In genomic region chr10:87904324-87904723, GRCm38 (mm10) we compare ENCODE assay signal across 22 mouse cellular contexts. TPM values are rescaled to one million over a fixed set of nuclear protein-coding genes. Genes with fewer than 3 reads are reported as not detected.
DNase-seq lines count a peak whose midpoint lies in the region; ATAC-seq and TF ChIP-seq lines count a peak whose summit lies in the region.
"Had no signal": no experiment of that assay in that cellular context is flagged by ENCODE, and none has a peak within 500 bp of the region (broad histone marks: within the 10 kb centered on the region; RNA-seq: fewer than 3 reads in every experiment).

No protein-coding gene starts in this region.

- DNase-seq in forebrain, postnatal 0 days: peak; percentile 40
- peak; percentile 19 to 24 for DNase-seq in layer of hippocampus, postnatal 10 days (ENCODE audit: low spot score in 2 of 2)
- no peak for DNase-seq in layer of hippocampus, postnatal 36 days
- peak; percentile 20 to 31 for DNase-seq in right cerebral cortex, postnatal 10 days (ENCODE audit: low spot score in 2 of 2)
- DNase-seq in right cerebral cortex, adult 2 months (ENCODE audit: low spot score in 2 of 2): no peak
- no peak for DNase-seq in adrenal gland, postnatal 25 days
- DNase-seq in spleen, postnatal 36 days (ENCODE audit: low spot score in 2 of 2): no peak
- DNase-seq: adrenal gland, postnatal 36 days; cerebellum, adult 18-20 months; gastrocnemius, postnatal 10 days; heart, adult 2 months; heart, postnatal 36 days; kidney, adult 18-20 months; kidney, postnatal 10 days; thymus, adult 18-20 months; thymus, postnatal 36 days had no signal

- no peak for TF ChIP-seq CTCF in forebrain, postnatal 0 days (IDR thresholded peaks at IDR 0.05; ENCODE audit: low read depth)

- H3K9me3 ChIP-seq in forebrain, postnatal 0 days (ENCODE audit: low read length): no peaks in the 10 kb centered on the region
- no peaks in the 10 kb centered on the region for H3K9me3 ChIP-seq in forebrain, embryonic 12.5 days
- H3K9me3 ChIP-seq: embryonic facial prominence, embryonic 15.5 days; hindbrain, embryonic 13.5 days; liver, embryonic 15.5 days had no signal

- H3K27ac ChIP-seq in forebrain, postnatal 0 days (ENCODE audit: low read depth, low read length): no peak overlapping the region
- H3K27ac ChIP-seq in forebrain, embryonic 12.5 days: no peak overlapping the region
- H3K27ac ChIP-seq: embryonic facial prominence, embryonic 15.5 days; heart, adult 2 months; hindbrain, embryonic 13.5 days; layer of hippocampus, adult 2 months; liver, embryonic 15.5 days had no signal

- no peaks in the 10 kb centered on the region for H3K36me3 ChIP-seq in forebrain, postnatal 0 days (ENCODE audit: insufficient read depth)
- H3K36me3 ChIP-seq in forebrain, embryonic 12.5 days (replicated peaks): no peaks in the 10 kb centered on the region
- H3K36me3 ChIP-seq: embryonic facial prominence, embryonic 15.5 days; hindbrain, embryonic 13.5 days; liver, embryonic 15.5 days had no signal

- H3K9ac ChIP-seq in forebrain, postnatal 0 days: no peak overlapping the region
- H3K9ac ChIP-seq in forebrain, embryonic 12.5 days: no peak overlapping the region
- H3K9ac ChIP-seq: embryonic facial prominence, embryonic 15.5 days; hindbrain, embryonic 13.5 days; liver, embryonic 15.5 days had no signal

- no peak overlapping the region for H3K4me3 ChIP-seq in forebrain, postnatal 0 days (ENCODE audit: low read depth, low read length)
- H3K4me3 ChIP-seq in forebrain, embryonic 12.5 days (replicated peaks): no peak overlapping the region
- H3K4me3 ChIP-seq: embryonic facial prominence, embryonic 15.5 days; heart, adult 2 months; hindbrain, embryonic 13.5 days; layer of hippocampus, adult 2 months; liver, embryonic 15.5 days had no signal

- ATAC-seq in forebrain, postnatal 0 days: peak; percentile 61
- no peak for ATAC-seq in forebrain, embryonic 12.5 days (ENCODE audit: low FRiP score)

- H3K27me3 ChIP-seq in forebrain, postnatal 0 days (ENCODE audit: insufficient read depth, low read length): no peaks in the 10 kb centered on the region
- H3K27me3 ChIP-seq in forebrain, embryonic 12.5 days: no peaks in the 10 kb centered on the region
- H3K27me3 ChIP-seq: embryonic facial prominence, embryonic 15.5 days; hindbrain, embryonic 13.5 days; liver, embryonic 15.5 days had no signal

- 61% methylated on average over 5 of the region's 5 CpGs for WGBS in forebrain, postnatal 0 days
- 82% methylated on average over 5 of the region's 5 CpGs for WGBS in forebrain, embryonic 12.5 days

- no peaks in the 10 kb centered on the region for H3K4me1 ChIP-seq in forebrain, postnatal 0 days (ENCODE audit: insufficient read depth)
- no peaks in the 10 kb centered on the region for H3K4me1 ChIP-seq in forebrain, embryonic 12.5 days
- H3K4me1 ChIP-seq: hindbrain, embryonic 13.5 days; liver, embryonic 15.5 days had no signal

- H3K4me2 ChIP-seq in forebrain, postnatal 0 days (ENCODE audit: low read depth): no peak overlapping the region
- H3K4me2 ChIP-seq in forebrain, embryonic 12.5 days: no peak overlapping the region
- H3K4me2 ChIP-seq: embryonic facial prominence, embryonic 15.5 days; hindbrain, embryonic 13.5 days; liver, embryonic 15.5 days; midbrain, embryonic 11.5 days had no signal

RNA-seq across cellular contexts. Expression of gene Igf1, which starts 46.3 kb away (rescaled TPM):
- 9.3 and 11.5 TPM in 2 replicates for total RNA-seq in forebrain, postnatal 0 days (2014; rRNA removed)
- 8.4 and 10.9 TPM in 2 replicates for polyA plus RNA-seq in forebrain, postnatal 0 days (2015; fragmentation: Nextera tagmentation; extraction: Ambion mirVana)
- polyA plus RNA-seq in forebrain, embryonic 12.5 days (2016; fragmentation: Nextera tagmentation; extraction: Ambion mirVana): 6.7 and 11.0 TPM in 2 replicates
- 10 to 100 TPM; 18.5 to 19.9 TPM for total RNA-seq in layer of hippocampus, postnatal 10 days (2021)
- 1 to 10 TPM; 8.0 TPM for total RNA-seq in layer of hippocampus, postnatal 36 days (2021)
- total RNA-seq in adrenal gland, postnatal 25 days (2021): 8.0 and 13.0 TPM in 2 replicates

Comparison
In these comparisons a context has a peak if more than half of its experiments do, and no peak if none do; other contexts are left out.
1. DNase-seq: peak in forebrain, postnatal 0 days (single experiment), layer of hippocampus, postnatal 10 days (2 of 2) and right cerebral cortex, postnatal 10 days (2 of 2); none in layer of hippocampus, postnatal 36 days (0 of 2), right cerebral cortex, adult 2 months (0 of 2), adrenal gland, postnatal 25 days (single experiment) and spleen, postnatal 36 days (0 of 2).